Mouse (Mus musculus) skeletal muscle tissue, adult 2 months (tissue): Measurements from ENCODE around the gene Cfb.

Source experiments
- DNase-seq: peaks from one replicate; pipeline ENCODE4 v3.0.0-alpha.2; 2012; ENCODE audit warnings: low read depth, low spot score

The Cfb gene

DNA sequence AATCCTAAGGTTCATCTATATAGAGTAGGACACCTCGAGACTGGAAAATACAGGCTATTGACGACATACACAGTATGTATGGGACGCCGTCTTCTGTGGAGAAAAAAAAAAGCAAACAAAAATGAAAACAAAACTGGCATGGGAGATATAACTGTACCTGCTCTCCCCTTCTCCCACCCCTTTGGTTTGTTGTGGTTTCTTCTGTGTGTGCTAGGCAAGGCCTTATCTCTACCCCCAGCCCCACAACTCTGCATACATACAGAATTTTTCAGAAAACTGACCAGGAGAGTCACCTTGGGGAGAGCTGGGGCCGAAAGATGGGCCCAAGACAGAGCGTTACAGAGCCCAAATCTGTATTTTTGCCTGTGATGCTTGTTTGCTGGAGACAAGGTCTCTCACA lies 22.4 kb upstream of the Cfb start:
- DNase-seq: no peak

DNA sequence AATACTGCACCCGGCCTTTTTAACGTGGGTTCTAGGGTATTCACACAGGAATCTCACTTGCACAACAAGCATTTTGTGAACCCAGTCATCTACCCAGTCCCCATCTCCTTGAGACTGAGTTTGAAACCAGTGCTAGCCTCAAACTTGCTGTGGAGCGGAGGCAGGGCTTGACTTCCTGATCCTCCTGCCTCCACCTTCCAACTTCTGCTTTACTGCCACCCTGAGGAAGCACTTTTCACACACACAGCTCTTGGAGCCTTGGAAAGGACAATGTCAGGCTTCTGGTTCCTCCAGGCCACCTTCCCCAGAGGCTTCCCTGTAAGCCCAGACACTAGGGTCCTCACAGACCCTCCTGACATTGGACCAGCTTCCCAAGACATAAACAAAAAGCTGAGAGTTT lies 21.0 kb upstream of the Cfb start:
- DNase-seq: no peak

DNA sequence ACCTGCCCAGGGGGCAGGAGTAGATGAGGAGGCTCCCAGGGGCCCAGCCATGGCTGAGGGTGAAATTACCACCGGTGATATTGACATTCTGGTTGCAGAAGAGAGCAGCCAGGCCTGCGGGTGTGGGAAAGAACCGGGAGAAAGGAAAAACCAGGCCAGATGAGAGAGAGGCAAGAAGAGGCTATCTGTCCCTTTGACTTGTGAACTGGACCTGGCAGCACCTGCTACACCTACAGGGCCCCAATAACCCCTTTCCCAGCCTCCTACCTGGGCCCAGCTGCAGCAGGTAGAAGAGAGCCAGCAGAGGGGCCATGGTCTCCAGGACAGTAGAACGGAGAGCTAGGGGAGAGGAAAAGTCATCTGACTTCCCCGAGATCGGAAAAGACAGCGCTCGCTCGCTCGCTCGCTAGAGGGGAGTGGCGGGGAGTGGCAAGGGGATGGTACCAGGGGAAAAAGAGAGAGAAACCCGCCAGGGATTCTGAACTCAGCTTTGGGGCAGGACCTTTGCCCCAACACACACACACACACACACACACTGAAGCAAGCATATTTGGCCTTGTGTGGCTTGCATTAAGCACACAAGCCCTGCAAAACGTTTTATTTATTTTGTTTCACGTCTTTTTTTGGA lies 19.5 kb upstream of the Cfb start, which contains the start of gene Gm20547:
Gene Gm20547 (minus strand): TSS at position 360 of the 628 bp plus-strand sequence.
- DNase-seq: no peak

DNA sequence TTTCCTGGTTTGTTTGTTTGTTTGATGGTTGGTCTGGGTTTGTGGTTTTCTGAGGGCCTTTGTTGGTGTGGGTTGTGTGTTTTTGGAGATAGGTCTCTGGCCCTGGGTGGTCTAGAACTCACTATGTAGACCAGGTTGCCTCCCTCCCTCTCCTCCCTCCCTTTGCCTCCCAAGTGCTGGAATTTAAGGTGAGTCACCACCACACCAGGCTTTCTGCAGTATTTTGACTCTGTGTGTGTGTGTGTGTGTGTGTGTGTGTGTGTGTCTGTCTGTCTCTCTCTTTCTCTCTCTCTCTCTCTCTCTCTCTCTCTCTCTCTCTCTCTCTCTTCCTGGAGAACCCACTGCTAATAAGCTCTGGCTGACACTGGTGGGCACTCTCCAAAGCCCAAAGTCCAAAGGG lies 18.8 kb upstream of the Cfb start:
- no peak for DNase-seq

DNA sequence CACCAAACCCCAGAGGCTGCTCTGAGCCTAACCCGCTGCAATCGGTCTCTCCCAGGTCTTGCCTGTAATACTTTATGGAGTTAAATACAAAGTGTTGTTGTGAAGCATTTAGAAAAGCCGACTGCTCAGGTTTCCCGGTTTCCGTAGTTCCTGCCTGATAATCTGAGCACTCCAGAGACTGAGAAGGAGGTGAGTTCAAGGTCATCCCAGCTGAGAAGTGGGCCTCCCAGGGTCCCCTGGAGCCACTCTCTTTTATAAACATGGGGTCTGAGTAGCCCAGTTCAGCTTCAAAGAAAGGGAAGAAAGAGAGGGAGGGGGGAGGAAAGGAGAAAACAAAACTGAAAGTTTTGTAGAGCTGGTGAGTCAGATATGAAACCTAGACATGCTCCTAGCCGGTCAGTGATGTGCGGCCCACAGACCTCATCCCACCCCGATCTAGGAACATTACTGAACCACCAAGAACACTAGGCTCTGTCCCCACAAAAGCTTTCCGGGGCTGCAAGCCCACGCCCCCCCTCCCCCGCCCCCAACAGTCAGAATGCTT lies 17.1 kb upstream of the Cfb start, which contains the start of gene Zbtb12:
Gene Zbtb12 (plus strand): TSS at position 148 of the 544 bp plus-strand sequence.
- no peak for DNase-seq

DNA sequence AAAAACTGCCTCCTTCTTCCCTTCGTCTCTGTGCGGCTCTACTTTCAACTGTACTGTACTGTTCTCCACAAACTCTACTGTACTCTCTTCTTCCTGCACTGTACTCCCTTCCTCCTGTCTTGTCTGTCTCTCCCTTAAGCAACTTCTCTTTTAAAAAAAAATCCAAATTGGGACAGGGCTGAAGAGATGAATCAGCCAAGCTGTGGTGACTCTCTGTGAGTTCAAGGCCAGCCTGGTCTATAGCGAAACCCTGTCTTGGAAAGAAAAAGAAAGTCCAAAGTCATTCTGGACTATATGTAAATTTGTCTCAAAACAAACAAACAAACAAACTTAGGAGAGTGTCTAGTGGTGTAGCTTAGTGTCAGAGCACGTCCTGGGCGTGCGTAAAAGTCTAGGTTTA lies 12.0 kb upstream of the Cfb start:
- no peak for DNase-seq

DNA sequence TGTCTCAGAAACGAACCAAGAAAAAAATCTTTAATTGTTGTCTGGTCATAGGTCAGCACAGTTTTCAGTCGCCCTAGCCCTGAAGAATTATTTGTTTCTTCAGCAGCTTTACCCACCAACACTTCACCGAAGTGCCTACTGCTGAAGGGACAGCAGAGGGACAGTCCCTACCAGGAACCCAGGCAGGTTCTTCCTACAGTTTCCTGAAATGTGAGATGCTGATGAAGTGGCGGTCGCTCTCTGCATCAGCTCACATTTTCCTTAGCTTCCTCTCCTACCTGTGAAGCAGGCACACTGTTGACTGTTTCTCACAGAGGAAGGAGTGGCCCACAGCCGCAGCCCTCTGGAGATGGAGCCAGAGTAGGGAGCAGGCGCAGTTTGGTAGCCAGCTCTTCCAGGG lies 3.7 kb upstream of the Cfb start:
- no peak for DNase-seq

DNA sequence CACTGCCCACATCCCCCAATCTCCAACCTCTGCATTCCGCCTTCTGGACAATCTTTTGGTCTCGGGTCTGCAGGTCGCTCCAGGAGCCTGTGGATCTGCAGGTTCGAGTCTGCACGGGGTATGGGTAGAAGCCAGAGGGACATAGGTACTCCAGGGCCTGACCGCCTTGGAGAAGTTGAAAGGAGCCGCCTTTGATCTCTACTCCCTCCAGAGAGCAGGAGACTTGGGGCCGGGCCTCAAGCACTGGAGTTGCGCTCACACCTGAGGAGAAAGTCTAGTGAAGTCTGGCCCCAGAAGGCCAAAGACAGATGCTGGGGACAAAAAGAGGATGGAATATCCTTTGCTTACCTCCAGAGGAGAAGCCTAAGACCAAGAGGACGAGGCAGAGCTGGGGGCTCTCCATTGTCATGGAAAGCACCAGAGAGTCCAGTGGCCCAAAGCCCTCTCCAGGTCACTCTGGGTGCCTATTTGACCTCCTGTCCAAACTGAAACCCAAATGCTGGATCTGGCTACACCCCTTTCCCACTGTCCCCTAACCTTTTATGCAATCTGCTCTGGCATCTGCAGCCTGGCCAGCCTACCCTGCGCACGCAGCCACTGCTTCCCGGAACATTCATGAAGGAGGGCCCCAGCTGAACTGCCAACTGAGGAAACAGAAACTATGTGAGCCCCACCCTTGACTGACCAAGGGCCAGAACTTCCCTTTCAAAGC lies 458 bp downstream of the Cfb start:
- DNase-seq: peak; percentile 41

DNA sequence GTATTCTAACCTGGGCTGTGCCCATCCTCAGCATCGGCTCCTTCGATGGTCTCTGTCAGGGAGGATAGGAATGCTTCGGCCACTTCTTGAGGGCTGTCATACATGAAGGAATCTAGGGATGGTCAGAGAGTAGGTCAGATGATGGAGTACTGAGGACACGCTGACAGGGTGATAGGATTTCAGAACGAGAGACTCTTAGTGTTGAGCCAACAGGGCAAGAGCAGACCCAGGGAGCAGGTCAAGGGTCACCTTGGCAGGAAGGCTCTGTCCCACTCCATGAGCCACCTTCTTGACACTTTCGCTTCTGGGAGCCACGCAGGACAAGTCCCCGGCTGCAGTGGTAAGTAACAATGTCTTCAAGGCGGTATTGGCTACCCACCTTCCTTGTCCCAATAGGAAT lies 1.8 kb downstream of the Cfb start:
- no peak for DNase-seq

DNA sequence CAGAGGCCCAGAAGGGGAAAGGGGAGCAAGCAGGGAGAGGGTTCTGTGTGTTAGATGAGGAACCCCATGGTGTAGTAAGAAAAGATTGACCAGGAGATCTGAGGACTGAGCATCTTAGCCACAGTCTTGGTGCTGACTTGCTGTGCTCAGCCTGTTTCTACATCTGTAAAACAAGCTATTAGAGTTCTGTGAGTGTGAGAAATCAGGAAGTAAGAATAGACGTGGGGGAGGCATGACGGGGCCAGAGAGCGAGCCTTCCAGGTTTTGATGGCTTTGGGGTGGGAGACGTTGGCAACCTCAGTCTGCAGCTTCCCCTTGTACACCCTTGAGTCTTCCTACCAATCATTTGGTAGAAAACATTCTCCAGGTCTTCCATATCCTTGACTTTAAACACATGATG lies 3.6 kb downstream of the Cfb start:
- DNase-seq: no peak

DNA sequence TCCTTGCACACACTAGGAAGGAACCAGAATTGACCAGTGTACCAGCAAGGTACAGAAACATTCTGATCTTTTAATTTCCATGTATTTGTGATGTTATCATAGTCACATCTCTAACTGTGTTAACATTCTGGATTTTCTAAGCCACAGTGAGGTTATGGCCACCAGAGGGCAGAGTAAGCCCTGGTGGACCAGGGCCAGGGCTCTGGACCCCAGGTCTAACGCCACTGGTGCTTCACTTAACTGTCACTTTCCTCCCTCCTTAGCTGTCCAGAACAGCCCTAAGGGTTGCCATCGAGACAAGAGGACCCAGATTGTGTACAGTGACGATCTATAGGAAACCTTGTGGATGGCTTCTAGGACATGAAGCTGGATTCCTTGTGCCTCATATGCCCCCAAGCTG lies 6.5 kb downstream of the Cfb start:
- no peak for DNase-seq

DNA sequence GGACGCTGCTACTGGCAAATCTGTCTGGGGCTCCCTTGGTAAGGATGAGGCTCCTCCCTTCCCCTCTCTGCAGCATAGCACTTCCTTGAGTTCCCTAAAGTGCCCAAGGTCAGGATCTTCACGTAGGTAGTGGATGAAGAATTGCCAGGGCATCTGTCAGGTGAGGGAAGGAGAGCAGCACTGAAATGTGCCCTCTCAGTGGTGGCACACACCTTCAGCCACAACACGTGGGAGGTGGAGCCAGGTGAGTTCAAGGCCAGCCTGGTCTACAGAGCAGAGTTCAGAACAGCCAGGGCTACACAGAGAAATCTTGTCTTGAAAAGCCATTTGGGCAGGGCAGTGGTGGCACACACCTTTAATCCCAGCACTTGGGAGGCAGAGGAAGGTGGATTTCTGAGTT lies 7.6 kb downstream of the Cfb start:
- DNase-seq: no peak

DNA sequence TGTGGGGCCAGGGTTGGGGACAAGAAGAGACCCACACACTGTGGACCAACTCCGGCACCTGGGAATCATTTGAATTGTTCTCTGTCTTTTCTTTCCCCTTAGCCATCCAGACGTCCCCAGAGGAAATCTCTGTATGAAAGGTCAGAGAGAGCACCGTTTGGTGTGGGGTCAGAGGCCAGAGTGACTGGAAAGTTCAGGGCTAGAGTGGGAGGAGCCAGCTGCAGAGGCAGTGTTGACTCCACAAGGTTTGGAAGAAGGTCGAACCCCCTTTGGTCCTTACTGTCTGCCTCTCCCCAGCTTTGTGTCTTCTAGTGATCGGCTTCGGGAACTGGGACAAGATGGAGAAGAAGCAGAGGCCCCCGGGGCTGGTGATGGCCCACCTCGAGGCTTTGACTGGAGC lies 8.8 kb downstream of the Cfb start:
- no peak for DNase-seq

DNA sequence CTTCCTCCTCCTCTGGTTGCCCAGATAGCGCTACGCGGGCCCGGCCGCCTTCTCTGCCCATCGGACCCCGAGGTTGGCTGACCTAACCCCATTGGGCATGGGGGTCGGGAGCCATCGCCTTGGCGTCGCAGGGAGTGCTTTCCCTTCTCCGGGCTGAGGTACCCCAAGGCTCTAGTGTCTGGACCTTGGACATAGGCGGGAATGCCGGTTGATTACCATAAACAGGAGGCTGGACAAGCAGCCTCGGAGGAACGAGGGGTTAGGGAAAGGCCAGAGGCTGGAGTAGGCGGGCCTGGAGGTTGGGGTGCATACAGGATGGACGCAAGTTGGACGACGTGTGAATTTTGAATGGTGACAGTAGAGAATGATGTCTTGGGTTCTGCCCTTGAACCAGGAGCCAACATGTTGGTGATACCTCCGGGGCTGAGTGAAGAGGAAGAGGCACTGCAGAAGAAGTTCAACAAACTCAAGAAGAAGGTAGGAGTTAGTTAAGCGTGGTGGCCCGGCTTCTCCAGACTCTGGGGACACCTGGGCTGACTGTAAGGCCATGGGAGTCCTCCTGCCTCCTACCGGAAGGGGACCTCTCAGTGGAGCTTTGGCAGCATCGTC lies 11.7 kb downstream of the Cfb start:
- no peak for DNase-seq

DNA sequence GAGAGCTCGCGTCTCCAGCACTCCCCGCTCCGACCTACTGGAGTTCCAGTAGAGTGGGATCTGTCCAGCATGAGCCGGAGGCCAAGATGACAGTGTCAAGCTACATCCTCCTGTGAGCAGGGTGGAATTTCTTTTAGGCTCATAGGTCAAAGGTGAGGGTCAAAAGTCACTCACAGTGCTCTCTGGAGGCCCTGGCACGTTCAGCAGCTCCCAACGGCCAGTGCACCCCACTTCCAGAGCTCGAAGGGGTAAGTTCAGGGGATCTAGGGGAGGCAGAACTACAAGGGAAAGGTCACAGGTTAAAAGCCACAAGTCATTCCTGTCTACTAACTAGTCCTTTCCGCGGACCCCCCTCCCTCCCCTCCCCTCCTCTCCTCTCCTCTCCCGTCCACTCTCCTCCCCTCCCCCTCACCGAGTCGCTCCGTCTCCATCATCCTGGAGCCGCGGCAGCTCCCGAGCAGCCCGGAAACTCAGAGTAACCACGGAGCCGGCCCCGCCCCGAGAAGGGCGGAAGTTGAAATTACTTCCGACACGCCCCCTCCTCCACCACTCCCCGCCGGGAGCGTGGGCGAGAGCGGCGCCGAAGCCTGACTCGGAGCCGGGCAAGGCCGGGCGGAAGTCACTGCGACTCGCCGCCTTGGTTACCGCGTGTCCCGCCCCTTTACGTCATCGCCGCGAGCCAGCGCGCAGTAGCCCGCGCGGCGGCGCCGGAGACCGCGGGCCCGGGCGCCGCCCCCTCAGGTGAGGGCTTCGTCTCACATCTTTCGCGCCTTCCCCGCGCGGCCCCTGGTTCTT lies 12.4 kb downstream of the Cfb start, which contains the start of the genes Skiv2l and Nelfe:
Gene Skiv2l (minus strand): TSS at position 489 of the 795 bp plus-strand sequence.
Gene Nelfe (plus strand): TSS at position 670 of the 795 bp plus-strand sequence.
- peak; percentile 95 for DNase-seq

DNA sequence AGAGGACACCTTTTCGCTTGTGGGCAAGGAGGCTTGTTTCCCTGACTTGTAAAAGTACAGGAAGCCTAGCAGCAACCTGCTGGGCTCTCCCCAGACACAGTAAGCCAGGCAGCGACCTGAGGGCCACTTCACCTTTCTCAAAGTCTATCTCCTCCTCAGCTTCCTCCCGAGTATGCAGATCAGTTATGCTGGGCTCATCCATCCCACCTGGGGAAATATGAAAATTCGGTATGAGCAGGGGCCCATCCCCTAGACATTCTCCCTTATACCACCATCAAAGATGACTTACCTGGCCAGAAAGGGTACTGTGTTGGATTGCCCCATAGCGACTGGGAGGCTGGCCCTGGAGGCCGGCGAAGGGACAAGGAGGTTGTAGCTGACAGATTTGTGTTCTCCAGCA lies 14.7 kb downstream of the Cfb start:
- DNase-seq: no peak

DNA sequence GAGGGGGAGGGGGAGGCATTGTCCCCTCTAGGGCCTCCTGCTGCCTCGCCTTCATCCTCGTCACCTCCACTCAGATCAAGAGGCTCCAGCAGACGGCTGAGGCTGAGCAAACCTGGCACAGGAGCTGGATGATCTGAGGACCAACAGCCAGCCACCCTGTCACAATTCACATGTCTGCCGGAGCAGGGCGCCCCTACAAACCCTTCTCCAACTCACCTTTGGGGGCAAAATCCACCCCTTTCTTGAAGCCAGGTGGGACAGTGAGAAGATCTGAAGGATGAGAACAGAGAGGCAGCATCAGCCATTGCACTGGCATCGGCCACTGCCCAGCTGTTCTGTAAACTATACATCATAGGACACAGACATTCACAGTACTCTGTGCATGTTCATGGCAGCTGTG lies 15.1 kb downstream of the Cfb start:
- no peak for DNase-seq

DNA sequence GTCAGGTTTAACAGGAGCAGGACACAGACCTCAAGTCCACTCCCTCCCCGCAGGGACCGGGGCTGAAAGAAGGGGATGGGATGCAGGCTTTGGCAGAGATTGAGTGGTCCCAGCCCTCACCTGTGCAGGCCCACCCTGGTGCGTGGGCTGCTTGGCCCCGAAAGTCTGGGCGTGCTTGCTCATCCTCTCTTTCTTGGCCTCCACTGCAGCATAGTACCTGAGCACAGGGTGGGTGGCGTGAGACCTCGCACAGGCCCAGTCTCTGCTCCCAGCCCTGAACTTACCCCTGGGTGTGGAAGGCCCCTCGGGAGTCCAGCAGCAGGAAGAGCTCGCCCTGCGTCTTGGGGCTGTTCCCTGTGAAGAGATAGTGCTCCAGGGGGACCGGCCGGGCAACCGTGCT lies 17.4 kb downstream of the Cfb start:
- no peak for DNase-seq

DNA sequence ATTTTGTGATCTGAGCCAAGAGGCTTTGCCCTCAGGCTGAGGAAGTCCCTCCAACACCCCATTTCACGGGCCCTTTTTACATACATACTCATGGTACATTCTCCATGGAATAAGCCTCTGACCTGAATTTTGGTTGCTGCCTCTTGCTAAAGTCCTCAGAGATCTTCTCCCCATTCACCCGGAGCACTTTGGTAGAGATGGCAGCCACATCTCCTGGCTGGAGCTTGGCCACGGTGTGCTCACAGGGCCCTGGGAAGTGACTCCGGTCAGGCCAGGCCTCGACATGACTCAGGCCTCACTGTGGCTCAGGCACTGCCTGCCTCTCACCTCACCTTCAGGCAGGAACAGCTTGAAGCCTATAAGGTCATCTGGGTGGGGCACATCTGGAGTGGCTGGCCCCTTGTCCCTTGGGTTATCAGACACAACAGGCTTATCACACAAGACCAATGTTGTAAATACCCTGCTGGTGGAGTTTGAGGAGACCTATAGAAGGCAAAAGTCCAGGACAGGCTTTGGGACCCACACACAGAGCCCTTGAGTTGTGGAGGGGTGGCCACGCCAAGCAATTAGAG lies 21.5 kb downstream of the Cfb start:
- no peak for DNase-seq

DNA sequence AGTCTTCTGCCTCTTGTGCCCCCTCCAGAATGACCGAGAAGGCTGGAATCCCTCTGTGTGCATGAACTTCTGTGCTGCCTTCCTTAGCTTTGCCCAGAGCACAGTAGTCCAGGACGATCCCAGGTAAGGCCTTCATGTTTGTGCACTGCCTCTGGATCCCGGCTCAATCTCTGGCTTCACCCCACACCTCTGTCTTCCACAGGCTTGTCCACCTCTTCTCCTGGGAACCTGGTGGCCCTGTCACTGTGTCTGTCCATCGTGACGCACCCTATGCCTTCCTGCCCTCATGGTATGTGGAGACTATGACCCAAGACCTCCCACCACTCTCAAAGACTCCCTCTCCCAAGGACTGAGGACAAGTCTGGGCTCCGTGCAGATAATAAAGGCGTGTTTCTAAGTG lies 23.5 kb downstream of the Cfb start:
- no peak for DNase-seq
